Mouse (Mus musculus) right cerebral cortex, postnatal 25 days (tissue): ENCODE data around the gene Pde1c.

Experiments
- DNase-seq: peaks from one replicate; pipeline ENCODE4 v3.0.0; 2022

Pde1c gene

GRCm38 (mm10) chr6:56441501-56441900 lies 127.4 kb downstream of the Pde1c start:
- no peak for DNase-seq

GRCm38 (mm10) chr6:56425846-56426245 lies 143.1 kb downstream of the Pde1c start:
- DNase-seq: no peak

- DNase-seq: no peak
These were observed 146.0 kb downstream of the Pde1c start for GRCm38 (mm10) chr6:56422866-56423265.

GRCm38 (mm10) chr6:56416191-56416590 lies 152.7 kb downstream of the Pde1c start:
- DNase-seq: no peak

GRCm38 (mm10) chr6:56389178-56389577 lies 179.7 kb downstream of the Pde1c start:
- DNase-seq: no peak

GRCm38 (mm10) chr6:56376359-56376758 lies 192.5 kb downstream of the Pde1c start:
- DNase-seq: no peak

- no peak for DNase-seq
These were observed 194.7 kb downstream of the Pde1c start for GRCm38 (mm10) chr6:56374180-56374579.

GRCm38 (mm10) chr6:56373753-56374152 lies 195.2 kb downstream of the Pde1c start:
- no peak for DNase-seq

GRCm38 (mm10) chr6:56373046-56373751 lies 195.7 kb downstream of the Pde1c start:
- no peak for DNase-seq

- no peak for DNase-seq
These were observed 199.4 kb downstream of the Pde1c start for GRCm38 (mm10) chr6:56369462-56369861.

- no peak for DNase-seq
These were observed 200.8 kb downstream of the Pde1c start for GRCm38 (mm10) chr6:56368116-56368515.

GRCm38 (mm10) chr6:56367257-56367656 lies 201.6 kb downstream of the Pde1c start:
- no peak for DNase-seq

GRCm38 (mm10) chr6:56362650-56363049 lies 206.3 kb downstream of the Pde1c start:
- DNase-seq: no peak

- DNase-seq: no peak
These were observed 206.8 kb downstream of the Pde1c start for GRCm38 (mm10) chr6:56362128-56362545.

- DNase-seq: no peak
These were observed 207.4 kb downstream of the Pde1c start for GRCm38 (mm10) chr6:56361348-56362127.

- DNase-seq: no peak
These were observed 208.8 kb downstream of the Pde1c start for GRCm38 (mm10) chr6:56360086-56360485.

GRCm38 (mm10) chr6:56359126-56359525 lies 209.8 kb downstream of the Pde1c start:
- DNase-seq: no peak

GRCm38 (mm10) chr6:56347207-56347606 lies 221.7 kb downstream of the Pde1c start:
- DNase-seq: no peak

- DNase-seq: no peak
These were observed 223.8 kb downstream of the Pde1c start for GRCm38 (mm10) chr6:56345082-56345481.

GRCm38 (mm10) chr6:56342005-56342404 lies 226.9 kb downstream of the Pde1c start:
- no peak for DNase-seq

- DNase-seq: no peak
These were observed 233.0 kb downstream of the Pde1c start for GRCm38 (mm10) chr6:56335811-56336446.

GRCm38 (mm10) chr6:56332149-56332548 lies 236.8 kb downstream of the Pde1c start:
- no peak for DNase-seq

GRCm38 (mm10) chr6:56331432-56331831 lies 237.5 kb downstream of the Pde1c start:
- DNase-seq: no peak

GRCm38 (mm10) chr6:56328103-56328502 lies 240.8 kb downstream of the Pde1c start:
- DNase-seq: no peak
